Mouse (Mus musculus): ENCODE measurements around the gene Cpne4.

The Cpne4 gene

DNA sequence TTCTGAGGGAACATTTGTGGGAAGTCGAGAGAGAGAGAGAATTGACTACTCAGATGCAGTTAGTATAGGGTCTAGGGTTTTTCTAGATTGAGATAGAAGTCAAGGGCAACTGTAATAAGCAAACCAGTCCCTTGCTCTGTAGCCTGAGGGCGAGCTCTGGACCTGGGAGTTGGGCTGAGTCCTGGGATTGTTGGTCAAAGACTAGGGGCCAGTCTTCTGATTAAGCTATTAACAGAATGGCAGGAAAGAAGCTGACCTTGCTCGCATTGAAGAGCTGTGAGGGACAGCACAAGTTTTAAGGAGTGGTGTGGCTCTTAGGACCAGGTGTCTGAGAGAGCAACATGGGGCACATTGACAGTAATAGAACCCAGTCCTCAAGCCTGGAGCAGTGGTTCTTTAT, 140.0 kb downstream of the Cpne4 start:
- DNase-seq (ENCODE audit: low read depth, low spot score), result no peak

GRCm38 (mm10) chr9:104693145-104693544, 146.1 kb downstream of the Cpne4 start:
- no peak for DNase-seq (ENCODE audit: low read depth, low spot score)

- no peak for DNase-seq (ENCODE audit: low read depth, low spot score)
Measured at GRCm38 (mm10) chr9:104710831-104711230, 163.7 kb downstream of the Cpne4 start.

GRCm38 (mm10) chr9:104725311-104725710, 178.2 kb downstream of the Cpne4 start:
- no peak for DNase-seq (ENCODE audit: low read depth, low spot score)

GRCm38 (mm10) chr9:104742661-104743380, 195.7 kb downstream of the Cpne4 start:
- DNase-seq (ENCODE audit: low read depth, low spot score), result no peak

DNA sequence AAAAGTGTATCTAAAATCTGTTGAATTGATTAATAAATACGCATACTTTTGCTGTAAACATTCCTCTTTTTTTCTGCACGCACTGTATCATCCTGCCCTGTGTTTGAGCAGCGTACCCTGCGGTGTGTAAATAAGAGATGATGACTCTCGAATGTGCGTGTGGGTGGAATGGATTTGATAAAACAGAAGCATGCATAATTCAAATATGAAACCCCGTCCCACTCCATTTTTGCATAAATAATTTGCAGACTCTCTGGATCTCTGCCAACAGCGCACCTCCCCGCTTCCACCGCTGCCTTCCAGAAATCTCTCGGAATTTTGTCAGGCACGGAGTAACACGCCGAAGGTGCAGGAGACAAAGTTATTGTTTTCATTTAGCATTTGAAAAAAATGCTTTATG, 208.4 kb downstream of the Cpne4 start:
- DNase-seq (ENCODE audit: low read depth, low spot score), result no peak

DNA sequence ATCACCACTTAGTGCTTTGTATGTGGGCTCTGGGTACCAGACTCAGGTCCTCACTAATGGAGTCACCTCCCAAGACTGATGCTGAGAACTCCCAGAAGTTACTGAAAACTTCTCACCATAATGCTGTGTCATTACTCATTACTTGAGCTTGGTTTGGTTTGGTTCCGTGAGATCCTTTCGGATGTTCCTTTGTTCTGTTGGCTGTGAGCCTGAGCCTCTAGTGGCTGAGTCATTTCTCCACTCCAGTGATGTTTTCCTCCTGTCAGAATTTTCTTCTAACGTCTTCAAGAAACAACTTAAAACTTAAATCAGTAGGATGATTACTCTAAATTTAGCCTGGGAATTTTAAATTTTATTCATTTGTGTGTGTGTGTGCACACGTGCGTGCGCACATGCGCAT, 212.9 kb downstream of the Cpne4 start:
- DNase-seq (ENCODE audit: low read depth, low spot score), result no peak

GRCm38 (mm10) chr9:104776198-104776815, 229.2 kb downstream of the Cpne4 start:
- DNase-seq (ENCODE audit: low read depth, low spot score), result no peak

DNA sequence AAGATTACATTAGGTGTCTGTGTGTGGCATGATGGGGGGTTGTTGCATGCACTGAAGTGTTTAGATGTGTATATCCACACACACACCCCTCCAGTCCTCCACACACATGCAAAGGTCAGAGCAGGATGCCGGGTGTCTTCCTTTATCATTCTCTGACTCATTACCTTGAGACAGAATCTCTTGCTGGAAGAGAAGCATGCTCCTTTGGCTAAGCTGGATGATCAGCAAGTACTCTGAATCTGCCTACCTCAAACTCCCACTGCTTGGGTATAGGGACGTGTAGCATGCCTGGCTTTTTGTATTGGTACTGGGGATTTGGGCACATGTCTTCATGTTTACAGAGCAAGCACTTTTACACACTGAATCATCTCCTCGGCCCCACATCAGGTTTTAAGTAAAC, 230.0 kb downstream of the Cpne4 start:
- DNase-seq (ENCODE audit: low read depth, low spot score), result no peak

DNA sequence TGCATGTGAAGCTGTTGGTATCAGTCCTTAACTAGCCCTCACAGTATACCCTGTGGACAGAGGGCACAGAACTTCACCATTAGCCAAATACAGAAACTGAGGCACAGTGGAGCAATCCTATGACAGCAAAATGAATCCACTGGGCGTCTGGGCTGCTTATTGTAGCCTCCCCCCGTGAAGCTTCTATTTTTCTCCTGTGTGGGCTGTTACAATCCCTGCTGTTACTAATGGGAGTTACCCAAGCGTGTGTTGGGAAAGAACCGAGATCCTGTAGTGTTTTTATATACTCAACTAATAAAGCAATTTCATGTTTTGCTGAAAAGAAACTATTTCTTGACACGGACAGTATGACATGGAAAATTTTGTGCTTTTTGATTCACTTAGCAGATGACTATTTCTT, 230.7 kb downstream of the Cpne4 start:
- DNase-seq (ENCODE audit: low read depth, low spot score), result no peak

DNA sequence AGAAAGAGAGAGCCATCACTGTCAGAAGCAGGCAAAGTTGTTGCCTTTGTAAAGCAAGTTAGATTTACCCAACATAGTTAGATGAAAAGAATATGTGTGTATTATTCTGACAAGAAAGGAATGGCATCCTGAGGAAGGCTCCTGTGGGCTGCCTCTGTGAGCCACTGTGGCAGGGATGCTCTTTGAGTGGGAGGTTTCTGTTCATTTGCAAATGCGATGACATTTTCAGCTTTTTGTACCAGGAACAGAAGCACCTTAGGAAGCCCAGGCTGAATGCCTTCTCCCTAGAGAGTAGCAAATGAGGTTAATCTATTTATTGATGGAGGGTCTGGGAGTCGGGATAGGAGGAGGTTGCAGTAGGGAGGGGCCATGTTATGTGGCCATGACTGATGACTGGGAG, 249.5 kb downstream of the Cpne4 start:
- no peak for DNase-seq (ENCODE audit: low read depth, low spot score)

- no peak for DNase-seq (ENCODE audit: low read depth, low spot score)
Measured at GRCm38 (mm10) chr9:104804776-104805175, 257.7 kb downstream of the Cpne4 start.

DNA sequence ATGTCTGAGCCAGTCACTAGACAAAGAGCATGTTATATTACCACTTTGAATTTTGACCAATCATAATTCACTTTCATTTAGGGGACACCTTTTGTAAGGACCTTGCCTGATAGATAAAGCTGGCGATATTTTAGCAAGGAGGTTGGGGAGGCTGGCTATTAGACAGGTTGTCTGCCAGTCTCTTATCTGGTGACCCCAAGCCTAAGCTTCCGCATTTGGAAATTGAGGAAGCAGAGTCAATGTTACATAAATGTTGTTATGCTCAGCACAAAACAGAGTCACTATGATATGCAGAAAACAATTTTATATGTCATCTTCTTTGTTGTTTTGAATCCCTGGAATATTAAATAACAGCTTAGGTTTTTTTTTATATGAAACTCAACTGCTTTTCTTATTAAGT, 267.6 kb downstream of the Cpne4 start:
- no peak for DNase-seq (ENCODE audit: low read depth, low spot score)

DNA sequence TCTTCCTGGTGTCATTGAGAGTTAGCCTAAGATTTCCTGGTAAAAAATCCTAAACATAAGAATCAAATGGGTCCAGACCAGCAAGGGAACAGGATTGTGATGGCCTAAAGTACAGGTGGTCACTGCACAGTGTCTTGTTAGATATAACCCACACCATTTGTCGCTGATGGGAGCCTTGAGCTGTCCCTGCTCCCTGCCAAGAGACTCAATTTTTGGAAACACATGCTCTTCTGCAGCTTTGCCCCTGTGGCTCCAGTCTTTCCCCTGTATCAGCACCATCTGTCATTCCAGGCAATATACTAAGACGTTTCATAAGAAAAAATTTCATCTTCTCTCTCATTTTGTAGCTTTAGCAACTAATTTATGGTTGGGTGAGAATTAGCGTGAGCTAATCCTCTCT, 281.6 kb downstream of the Cpne4 start:
- DNase-seq (ENCODE audit: low read depth, low spot score), result no peak

DNA sequence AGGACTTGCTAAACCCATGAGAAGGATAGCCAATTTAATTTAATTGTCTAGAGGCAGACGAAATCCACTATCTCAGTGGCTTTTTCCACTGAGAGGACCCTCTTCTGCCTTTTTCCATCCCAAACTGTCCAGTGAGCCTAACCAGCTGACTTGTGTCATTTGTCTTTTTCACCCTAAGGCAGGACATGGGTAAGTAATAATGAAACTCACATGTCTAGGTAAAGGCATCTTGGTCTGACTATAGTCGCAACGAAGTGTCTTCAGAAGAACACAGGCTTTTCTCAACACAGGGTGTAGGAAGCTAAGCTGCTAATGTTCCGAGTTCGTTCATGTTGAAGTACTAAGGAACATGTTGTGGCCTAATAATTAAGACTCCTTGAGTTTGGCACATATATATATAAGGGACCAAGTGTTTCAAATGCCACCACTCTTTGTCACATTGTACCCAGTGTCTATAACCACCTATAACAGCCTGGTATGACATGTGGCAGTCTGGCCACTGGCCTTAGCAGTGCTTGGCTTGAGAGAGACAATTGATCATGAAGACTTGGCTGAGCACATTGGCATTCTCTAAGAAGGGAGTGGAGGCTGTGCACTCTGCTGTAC, 286.0 kb downstream of the Cpne4 start:
- no peak for DNase-seq (ENCODE audit: low read depth, low spot score)

DNA sequence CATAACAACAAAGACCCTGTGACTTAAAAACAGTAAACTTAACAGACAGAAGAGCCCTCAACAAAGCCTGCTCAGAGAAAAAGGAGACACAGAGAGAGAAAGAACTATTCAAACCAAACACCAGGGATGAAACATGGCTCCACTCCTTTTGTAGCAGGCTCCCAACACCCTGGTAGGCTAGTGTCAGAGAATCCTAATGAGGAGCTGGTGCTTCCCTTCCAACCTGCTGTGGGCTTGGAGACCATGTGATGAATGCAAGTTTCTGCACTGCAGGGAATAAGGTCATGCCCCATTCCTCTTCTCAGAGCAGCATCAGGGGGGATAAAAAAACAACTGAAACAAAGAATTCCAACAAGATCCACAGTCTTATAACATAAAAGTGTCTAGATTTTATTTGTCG, 290.8 kb downstream of the Cpne4 start:
- DNase-seq (ENCODE audit: low read depth, low spot score), result no peak

DNA sequence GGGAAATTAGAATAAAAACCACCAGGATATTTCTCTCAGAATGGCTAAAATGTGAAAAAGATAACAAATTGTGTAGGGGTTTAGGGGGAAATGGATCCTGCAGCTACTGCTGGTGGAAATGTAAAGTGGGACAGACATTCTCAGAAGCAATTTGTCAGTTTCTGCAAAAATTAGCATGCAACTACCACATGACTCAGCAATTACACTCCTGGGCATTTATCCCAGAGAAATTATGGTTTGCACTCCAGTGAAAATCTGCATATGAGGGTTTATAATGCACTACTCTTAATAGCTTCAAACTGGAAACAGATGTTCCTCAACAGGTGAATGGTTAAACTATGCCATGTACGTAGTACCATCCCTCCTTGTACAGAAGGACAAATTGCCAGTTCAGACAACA, 294.2 kb downstream of the Cpne4 start:
- DNase-seq (ENCODE audit: low read depth, low spot score), result no peak

DNA sequence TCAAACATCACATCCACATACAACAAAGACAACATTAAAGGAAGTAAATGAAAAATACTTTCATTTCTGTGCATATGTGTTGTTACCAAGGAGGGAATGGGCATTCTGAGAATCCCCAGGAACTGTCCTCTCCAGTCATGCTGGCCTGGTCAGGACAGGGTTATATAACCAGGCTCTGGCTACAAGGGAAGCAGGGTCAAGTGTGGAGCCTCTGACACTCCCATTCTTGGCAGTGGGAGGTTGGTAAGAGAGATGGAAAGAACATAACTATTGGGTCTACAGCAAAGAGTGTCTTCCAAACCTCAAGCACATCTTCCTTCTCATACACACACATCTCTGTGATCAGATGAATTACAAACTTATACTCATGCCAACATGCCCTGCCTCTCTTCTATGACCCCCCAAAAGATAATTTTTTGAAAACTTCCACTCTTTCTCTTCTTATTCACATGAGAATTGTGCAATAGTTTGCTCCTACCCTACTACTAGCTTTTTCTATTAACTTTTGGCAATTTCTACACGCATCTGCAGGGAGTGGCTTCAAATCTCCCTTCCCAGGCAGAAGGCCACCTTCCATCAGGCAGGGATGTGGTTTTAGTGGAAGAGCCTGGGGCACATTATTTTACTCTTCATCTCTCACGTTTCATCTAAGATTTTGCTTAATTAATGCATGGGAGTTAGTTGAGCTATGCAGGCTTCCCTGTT, 298.3 kb downstream of the Cpne4 start:
- DNase-seq (ENCODE audit: low read depth, low spot score), result no peak

DNA sequence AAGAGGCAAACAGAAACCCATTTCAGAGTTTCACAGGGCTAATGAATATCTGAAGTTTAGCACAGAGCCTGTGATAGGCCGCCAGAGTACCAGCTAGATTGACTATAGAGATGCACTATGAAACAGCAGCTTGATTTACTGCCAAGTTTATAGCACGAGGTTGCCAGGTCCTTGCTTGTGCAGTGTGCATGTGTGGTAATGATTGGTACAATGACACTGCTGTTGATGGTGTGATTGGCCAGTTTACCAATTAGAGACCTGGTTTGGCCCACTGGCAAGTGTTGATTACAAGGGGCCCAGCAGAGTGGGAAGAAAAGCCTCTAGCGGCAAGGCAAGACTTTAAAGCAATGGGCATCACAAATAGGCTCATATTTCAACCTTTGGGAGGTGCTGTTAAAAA, 306.6 kb downstream of the Cpne4 start:
- DNase-seq (ENCODE audit: low read depth, low spot score), result no peak

DNA sequence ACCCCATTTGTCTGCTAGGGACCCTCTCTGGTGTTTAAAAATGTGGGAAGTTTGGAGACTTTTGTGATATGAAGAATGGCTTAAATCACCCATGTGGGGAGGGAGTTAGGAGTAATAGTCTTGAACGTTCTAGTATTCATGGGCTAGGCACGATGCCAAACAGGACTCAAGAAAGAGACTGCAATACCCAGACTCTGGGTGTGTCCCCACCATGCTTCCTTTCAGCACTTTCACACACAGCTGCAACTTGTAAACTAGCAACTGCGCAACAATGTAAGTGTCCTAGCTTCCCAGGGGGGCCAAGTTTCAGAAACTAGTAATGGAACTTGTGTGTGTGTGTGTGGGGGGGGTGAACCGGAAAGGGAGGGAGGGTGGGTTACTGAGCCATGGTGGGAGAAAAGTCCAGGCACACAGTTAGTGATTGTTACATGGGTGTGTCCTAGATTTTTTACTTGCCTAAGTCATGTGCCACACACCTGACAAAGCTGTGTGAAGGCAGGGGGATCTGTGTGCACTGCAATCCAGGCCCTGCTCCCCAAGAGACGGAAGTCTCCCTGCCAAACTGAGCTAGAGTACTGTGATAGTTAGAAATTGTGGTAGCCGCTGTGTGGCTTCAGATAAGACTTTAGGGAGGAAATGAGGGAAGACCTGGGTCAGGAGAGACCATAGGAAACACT, 307.3 kb downstream of the Cpne4 start:
- DNase-seq (ENCODE audit: low read depth, low spot score), result no peak

GRCm38 (mm10) chr9:104865830-104866229, 318.7 kb downstream of the Cpne4 start:
- no peak for DNase-seq (ENCODE audit: low read depth, low spot score)

- DNase-seq (ENCODE audit: low read depth, low spot score), result no peak
Measured at GRCm38 (mm10) chr9:104872586-104872985, 325.5 kb downstream of the Cpne4 start.
